Mouse (Mus musculus): Measurements from ENCODE around the gene Anapc5. TPM values are rescaled to one million over a fixed set of nuclear protein-coding genes. Genes with fewer than 3 reads are reported as not detected.

Gene Anapc5
- polyA plus RNA-seq, 1 experiment, result 186 TPM

DNA sequence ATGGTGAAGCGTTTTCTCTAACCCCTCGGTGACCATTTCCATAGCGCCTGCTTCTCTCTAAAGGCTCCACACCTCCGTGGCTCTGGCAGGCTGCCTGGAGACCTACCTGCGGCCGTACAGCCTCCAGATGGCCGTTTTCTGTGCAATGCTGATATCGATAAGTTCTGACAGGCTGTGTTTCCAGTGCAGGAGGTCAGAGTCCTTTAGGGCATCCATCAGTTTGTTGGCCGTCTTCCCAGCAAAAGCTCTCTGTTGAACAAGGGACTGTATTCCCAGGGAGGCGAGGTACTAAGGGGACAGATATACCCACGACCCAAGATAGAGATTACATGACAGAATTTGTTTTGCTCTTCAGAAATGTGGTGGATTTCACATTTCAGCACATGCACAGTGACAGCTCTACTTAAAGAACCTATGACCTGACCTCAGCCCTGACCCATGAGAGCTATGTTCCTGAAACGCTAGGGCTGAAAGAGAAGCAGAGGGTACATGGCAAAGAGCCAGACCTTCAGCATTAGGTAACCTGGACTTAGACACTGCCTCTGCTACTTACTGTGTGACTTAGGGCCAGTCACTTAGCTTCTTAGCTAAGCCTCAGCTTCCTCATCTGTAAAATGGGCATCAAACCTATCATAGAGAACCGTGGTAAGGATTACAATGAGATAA, 20.7 kb downstream of the Anapc5 start:
- DNase-seq (ENCODE audit: low read depth, low spot score), result no peak
- 76% methylated on average over 13 of the region's 13 CpGs for WGBS

DNA sequence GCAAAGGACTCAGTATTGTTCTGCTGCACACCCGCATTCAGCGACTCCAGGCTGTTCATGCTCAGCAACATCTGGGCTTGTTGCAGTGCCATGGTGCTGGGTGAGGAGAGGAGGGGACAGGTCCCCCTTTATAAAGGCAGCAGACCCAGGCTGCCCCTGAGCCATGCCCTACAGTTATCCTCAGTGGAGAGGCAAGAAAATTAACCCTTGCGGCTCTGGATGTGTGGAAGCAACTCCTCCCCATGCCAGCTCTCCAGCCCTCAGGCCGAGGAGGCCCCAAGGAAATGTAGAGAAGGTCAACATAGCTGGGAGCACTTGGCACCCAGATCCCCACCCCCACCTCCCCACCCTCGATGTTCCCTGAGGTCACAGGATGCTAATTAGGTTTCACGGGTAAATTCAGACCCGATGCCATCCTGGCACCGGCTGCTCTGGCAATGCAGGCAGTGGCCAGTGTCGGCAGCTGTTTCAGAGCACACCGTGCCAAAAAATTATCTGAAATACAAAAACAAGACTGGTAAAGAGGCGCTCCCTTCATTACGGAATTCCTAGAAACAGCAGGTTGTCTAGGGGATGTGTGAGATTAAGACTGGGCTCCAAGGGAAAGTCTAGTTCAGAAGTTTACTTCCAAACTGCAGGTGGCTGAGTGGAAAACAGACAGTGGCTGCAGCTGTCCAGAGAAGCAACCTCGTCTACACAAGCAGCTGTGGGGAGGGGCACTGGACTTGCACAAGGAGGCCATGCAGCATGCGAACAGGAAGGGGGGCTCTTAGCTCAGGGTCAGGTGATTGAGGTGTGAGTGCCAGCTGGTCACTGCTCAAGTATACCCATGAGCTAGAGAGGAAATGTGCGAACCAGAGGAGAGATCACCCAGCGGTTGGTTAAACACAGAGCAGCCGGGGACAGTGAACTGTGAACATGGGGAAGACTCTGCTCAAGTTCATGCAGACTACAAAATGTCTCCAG, 21.5 kb downstream of the Anapc5 start:
- WGBS, result 85% methylated on average over 17 of the region's 17 CpGs

GRCm38 (mm10) chr5:122798557-122799378, 22.4 kb downstream of the Anapc5 start:
- 41% methylated on average over 17 of the region's 17 CpGs for WGBS
- no peak for DNase-seq (ENCODE audit: low read depth, low spot score)

More for the DNA sequence above, 21.5 kb downstream of the Anapc5 start:
- DNase-seq (ENCODE audit: low read depth, low spot score), result no peak

DNA sequence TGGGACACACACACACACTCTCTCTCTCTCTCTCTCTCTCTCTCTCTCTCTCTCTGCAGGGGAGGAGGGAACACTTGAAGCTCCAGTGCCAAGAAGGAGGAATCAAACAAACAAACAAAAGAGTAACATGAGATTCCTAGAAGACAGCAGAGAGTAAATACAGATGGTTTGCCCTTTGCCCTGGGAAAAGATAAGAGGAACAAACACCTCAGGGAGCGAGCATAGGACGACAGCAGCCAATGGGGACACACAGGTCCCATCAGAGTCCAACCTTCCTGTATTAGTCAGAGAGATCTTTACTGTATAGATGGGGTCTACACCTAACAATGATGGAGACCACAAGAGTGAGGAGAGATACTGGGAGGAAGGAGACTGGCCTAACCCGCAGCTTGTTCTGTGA, 23.3 kb downstream of the Anapc5 start:
- WGBS, result 52% methylated on average over 3 of the region's 3 CpGs
- DNase-seq (ENCODE audit: low read depth, low spot score), result no peak

DNA sequence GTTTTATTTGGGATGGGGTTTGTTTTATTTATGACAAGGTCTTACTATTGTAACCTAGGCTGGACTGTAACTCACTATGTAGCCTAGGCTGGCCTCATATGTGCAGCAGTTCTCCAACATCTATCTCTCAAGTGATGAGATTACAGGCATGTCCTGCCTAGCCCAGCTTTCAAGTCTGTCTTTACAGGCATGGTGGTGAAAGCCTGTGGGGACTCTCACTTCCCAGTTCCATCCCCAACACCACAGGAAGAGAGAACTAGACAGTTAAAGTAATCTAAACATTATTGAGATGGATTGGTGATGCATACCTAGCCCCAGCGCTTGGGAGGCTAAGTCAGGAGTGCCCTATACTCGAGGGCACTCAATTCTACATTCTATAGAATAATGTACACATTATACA, 32.4 kb downstream of the Anapc5 start:
- no peak for DNase-seq (ENCODE audit: low read depth, low spot score)
- 70% methylated on average over 2 of the region's 2 CpGs for WGBS

- DNase-seq (ENCODE audit: low read depth, low spot score), result no peak
- 73% methylated on average over 12 of the region's 12 CpGs for whole genome bisulfite sequencing
Observed at GRCm38 (mm10) chr5:122786035-122786819, 34.9 kb downstream of the Anapc5 start.

DNA sequence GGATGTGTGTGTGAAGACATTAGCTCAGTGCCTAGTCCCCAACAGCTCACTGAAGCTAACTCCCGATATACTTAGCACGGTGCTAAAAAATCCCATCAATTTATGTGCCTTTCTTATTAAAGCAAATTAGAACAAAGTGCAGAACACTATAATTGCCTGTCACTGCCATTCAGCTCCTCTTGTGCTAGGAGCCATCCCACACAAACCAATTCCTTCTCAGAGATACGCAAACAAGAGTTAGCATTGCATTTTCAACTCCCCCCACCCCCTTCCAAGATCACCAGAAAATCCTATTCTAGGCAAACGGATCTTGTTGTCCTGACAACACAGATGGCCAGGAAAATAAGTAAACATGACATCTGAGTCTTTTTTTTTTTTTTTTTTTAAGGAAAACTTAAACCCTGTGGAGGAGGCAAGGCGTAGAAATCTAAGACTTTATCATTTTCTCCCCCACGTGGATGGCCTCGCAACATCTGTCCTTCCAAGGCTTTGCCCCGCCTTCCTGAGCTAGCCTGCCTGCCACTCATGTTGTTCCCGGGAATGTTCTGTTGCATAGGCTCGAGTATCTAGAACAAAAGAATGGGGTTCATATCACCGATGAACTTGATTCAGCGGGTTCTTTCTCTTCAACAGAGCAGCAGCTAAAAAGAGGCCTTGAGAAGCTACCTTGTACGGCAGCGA, 37.3 kb downstream of the Anapc5 start:
- DNase-seq (ENCODE audit: low read depth, low spot score), result no peak
- 50% methylated on average over 14 of the region's 14 CpGs for WGBS

- 34% methylated on average over 1 of the region's 1 CpGs for WGBS
- no peak for DNase-seq (ENCODE audit: low read depth, low spot score)
Observed at GRCm38 (mm10) chr5:122782066-122782465, 39.1 kb downstream of the Anapc5 start.

GRCm38 (mm10) chr5:122780791-122781432, 40.2 kb downstream of the Anapc5 start:
- 86% methylated on average over 19 of the region's 19 CpGs for WGBS
- no peak for DNase-seq (ENCODE audit: low read depth, low spot score)

DNA sequence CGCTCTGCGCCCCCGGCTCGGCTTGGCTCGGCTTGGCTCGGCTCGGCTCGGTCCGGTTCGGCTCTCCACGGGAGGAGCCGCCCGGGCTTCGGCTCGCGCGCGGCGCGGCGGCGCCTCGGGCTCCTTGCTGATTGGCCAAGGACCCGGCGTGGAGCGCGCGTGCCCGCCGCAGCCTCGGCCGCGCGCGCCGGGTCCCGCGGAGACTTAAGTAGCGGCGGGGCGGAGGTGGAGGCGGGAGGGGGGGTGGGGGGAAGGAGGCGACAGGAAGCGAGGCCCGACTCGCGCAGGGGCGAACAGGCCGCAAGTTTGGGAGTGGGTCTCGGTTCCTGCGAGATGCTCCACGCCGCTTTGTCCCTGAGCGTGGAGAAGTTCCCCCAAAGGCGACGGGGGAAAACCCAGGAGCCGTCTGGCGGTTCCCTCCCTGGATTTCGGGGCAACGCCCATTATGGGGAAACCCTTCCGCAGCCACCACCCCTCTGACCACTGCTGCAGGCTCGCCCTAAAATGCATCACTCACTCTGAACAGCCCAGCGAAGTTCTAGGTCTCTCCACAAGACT, 41.8 kb downstream of the Anapc5 start, which contains the start of gene Camkk2:
Gene Camkk2 (minus strand): TSS at position 133 of the 558 bp plus-strand sequence.
- 0% methylated on average over 55 of the region's 63 CpGs for WGBS
- no peak for DNase-seq (ENCODE audit: low read depth, low spot score)

- WGBS, result 5% methylated on average over 55 of the region's 55 CpGs
- no peak for DNase-seq (ENCODE audit: low read depth, low spot score)
Observed at GRCm38 (mm10) chr5:122778231-122779226, 42.6 kb downstream of the Anapc5 start.

GRCm38 (mm10) chr5:122777322-122777721, 43.8 kb downstream of the Anapc5 start:
- no peak for DNase-seq (ENCODE audit: low read depth, low spot score)

DNA sequence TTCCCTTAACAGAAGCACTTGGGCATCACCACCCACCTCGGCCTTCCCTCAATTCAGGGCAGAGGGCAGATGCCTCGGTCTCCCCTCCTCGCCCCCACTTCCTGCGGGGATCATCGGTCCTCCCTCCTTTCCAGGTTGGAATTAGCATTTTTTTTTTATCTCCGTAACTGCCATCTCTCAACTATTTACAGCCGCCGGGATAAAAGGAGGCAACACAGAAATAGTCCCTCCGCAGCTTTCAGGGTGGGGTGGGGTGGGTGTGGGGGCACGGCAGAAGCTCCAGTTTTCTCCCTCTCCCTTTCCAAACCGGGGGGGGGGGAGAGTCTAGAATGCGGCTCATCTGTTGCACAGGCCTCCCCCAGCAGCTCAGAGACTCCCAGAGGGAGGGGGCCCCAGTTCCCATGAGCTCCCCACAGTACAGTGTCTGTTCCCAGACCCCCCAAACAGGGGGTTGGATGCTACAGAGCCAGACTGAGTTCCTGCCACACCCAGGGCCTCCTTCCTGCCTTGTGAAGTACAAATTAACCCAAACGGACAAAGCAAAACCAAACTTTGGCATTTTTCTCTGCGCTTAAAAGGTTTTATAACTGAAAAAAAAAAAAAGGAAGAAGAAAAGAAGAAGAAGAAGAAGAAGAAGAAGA, 45.4 kb downstream of the Anapc5 start:
- 73% methylated on average over 14 of the region's 14 CpGs for WGBS
- no peak for DNase-seq (ENCODE audit: low read depth, low spot score)

More at GRCm38 (mm10) chr5:122777322-122777721, 43.8 kb downstream of the Anapc5 start:
- 60% methylated on average over 2 of the region's 2 CpGs for WGBS

DNA sequence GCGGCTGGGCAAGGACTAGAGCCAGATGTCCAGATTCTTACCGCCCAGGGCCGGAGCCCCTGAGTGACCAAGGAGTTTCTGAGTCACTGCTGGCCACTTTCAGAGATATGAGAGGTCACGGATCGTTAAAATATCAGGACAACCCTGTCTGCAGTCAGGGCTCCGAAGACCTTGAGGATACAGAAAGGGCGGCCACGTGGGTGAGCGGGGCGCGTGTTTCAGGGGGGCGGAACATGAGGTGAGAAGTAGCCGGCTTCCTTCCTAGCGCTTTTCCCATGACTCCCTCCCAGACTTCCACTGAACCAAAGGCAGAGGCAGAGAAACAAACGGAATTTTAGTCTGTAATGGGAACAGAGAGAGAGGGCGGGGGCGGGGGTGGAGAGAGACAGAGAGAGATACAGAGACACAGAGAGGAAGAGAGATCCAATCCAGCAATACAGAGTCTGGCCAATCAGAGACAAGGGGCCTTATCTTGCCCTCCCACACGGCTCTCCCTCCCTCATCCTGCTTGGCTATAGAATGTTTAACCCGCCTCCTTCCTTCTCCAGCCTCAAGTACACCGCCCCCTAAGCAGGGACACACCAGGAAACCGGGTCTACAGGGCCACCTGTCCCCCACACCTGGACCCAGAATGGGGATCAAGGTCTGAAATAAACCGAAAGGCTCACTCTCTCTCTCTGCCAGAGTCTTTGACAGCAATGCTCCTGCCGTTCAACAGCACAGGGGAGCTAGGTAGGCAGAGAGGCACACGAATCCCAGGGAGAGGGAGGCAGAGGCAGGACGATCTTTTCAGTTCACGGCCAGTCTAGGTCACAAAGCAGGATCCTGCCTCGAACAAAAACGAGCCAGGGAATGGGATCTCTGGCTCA, 46.2 kb downstream of the Anapc5 start:
- no peak for DNase-seq (ENCODE audit: low read depth, low spot score)
- WGBS, result 59% methylated on average over 28 of the region's 28 CpGs

- DNase-seq (ENCODE audit: low read depth, low spot score), result no peak
Observed at GRCm38 (mm10) chr5:122773756-122774155, 47.4 kb downstream of the Anapc5 start.

More at GRCm38 (mm10) chr5:122773756-122774155, 47.4 kb downstream of the Anapc5 start:
- WGBS, result 73% methylated on average over 11 of the region's 11 CpGs
